Mouse (Mus musculus): ENCODE measurements at regions not wholly inside any gene's neighbourhood (a gene's known extent, or its start where the extent isn't known, plus 50 kb on each side); places are given as distances from the start of the nearest gene placed in this dataset.

GRCm38 (mm10) chr8:99736190-99736589 is 319.9 kb upstream of the Cdh8 start:
- TF ChIP-seq ZC3H11A (IDR thresholded peaks at IDR 0.05; ENCODE audit: borderline replicate concordance, low read depth, low read length) (no peak), HCFC1 (IDR thresholded peaks at IDR 0.05; ENCODE audit: borderline replicate concordance, insufficient read depth, low read length) (no peak), ZNF384 (IDR thresholded peaks at IDR 0.05; ENCODE audit: low read depth, low read length) (no peak), MAFK (IDR thresholded peaks at IDR 0.05; ENCODE audit: insufficient read depth, low read depth, low read length) (no peak)

Measured in ES-E14 (cell line).